Mouse (Mus musculus): ENCODE measurements at regions not wholly inside any gene's neighbourhood (a gene's known extent, or its start where the extent isn't known, plus 50 kb on each side); places are given as distances from the start of the nearest gene placed in this dataset.

DNA sequence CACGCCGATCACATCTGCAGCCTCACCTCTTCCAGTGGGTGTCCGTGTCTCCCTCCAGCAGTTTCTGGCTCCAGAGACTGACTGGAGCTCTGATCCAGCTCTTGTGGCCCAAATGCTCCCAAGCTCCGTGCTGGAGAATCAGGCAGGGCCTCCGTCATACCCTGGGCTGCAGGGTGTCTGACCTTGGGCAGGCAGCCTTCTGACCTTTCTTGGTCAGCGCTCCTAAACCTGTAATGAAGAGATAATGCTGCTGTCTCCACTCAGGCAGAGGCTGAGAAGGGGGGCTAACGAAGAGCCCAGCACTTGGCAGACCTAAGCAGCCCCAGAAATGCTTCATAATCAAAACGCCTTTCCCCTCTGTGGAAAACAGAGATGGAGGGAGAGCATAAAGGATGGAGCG is 89.9 kb upstream of the Mef2a start:
- no peaks in the 10 kb centered on the region for H3K36me3 ChIP-seq (ENCODE audit: control insufficient read depth, insufficient read depth, low read length)
- no peaks in the 10 kb centered on the region for H3K9me3 ChIP-seq (ENCODE audit: control insufficient read depth, low read length)
- H3K4me2 ChIP-seq (ENCODE audit: low read length): no peak overlapping the region
- 38% methylated on average over 9 of the region's 9 CpGs for WGBS
- 0 out of 2 replicates have a peak, but pooled peaks have one; percentile 12 for ATAC-seq
- H3K4me1 ChIP-seq (ENCODE audit: control insufficient read depth, insufficient read depth, low read depth, low read length): peaks cover 10% of the 10 kb centered on the region
- no peak overlapping the region for H3K4me3 ChIP-seq (ENCODE audit: low read length)
- H3K9ac ChIP-seq (ENCODE audit: low read depth, low read length): peak overlapping the region; percentile 24
- no peak overlapping the region; the same call in 1 of the 2 replicates for H3K27ac ChIP-seq (ENCODE audit: low read depth, low read length)
- no peaks in the 10 kb centered on the region for H3K27me3 ChIP-seq (replicated peaks; ENCODE audit: control insufficient read depth, insufficient read depth, low read length)

DNA sequence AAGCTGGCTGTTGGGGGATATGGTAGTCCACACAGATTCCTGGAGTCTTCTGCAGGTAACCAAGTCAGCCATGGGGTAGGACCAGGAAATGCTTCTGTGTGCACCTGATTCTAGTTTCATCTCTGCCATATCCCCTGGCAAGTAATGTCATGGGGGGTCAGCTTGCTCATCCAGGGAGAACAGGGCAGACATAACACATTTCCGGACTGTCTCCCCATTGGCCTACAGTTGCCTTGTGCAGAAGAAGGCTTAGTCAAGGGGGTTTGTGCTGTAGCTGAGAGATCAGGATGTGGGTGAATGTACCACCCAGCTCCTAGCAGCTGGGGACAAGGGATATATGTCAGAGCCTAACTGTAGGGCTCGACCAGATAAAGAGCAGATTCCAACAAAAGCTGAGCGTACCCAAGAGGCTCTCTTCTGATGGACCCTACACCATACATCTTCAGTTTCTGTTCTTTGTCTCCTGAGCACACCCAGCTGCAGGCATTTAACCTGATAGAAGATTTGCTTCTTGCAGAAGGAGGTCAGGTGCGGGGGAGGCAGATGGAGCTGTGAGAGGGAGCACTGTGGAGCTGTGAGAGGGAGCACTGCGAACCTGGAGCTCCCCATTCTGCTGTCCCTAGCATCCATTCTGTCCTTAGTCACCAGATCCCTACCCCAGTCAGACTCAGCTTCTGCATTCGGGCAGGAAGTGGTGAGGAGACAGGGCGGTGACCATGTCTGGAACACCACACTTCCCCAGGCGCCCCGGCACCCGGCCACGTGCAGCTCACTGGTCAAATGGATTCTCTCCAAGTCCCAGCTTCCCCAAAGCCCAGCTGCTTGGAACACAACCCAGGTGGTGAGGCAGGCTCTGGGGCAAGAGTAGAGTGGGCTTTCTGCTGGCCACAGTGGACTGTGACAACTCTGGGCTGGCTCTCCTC is 88.9 kb upstream of the Mef2a start:
- H3K27ac ChIP-seq (ENCODE audit: low read depth, low read length): no peak overlapping the region; the same call in 1 of the 2 replicates
- no peaks in the 10 kb centered on the region for H3K9me3 ChIP-seq (ENCODE audit: control insufficient read depth, low read length)
- H3K27me3 ChIP-seq (replicated peaks; ENCODE audit: control insufficient read depth, insufficient read depth, low read length): no peaks in the 10 kb centered on the region
- no peaks in the 10 kb centered on the region for H3K36me3 ChIP-seq (ENCODE audit: control insufficient read depth, insufficient read depth, low read length)
- ATAC-seq: no peak
- H3K4me3 ChIP-seq (ENCODE audit: low read length): no peak overlapping the region
- no peak overlapping the region for H3K4me2 ChIP-seq (ENCODE audit: low read length)
- peaks cover 10% of the 10 kb centered on the region for H3K4me1 ChIP-seq (ENCODE audit: control insufficient read depth, insufficient read depth, low read depth, low read length)
- no peak overlapping the region for H3K9ac ChIP-seq (ENCODE audit: low read depth, low read length)
- 78% methylated on average over 11 of the region's 11 CpGs for WGBS

DNA sequence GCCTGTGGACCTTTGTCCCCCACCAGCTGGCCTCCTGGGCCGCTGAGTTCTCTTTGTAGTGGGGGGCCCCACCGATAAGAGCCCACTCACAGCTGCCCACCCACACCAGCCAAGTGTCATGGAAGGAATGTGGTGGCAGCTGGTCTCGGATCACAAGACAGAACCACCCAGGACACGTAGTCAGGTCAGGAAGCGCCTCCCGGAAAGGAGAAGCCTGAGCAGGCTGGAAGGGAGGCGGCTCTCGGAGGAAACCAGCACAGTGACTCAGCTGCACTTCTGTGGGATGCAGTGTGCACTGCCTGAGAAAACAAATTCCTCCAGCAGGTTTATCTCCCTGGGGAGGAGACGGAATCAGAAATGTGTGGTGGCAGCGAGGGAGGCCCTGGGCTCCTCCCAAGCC is 87.2 kb upstream of the Mef2a start:
- H3K27ac ChIP-seq (ENCODE audit: low read depth, low read length): no peak overlapping the region
- no peak overlapping the region for H3K4me2 ChIP-seq (ENCODE audit: low read length)
- H3K9ac ChIP-seq (ENCODE audit: low read depth, low read length): no peak overlapping the region
- no peak for ATAC-seq
- H3K4me3 ChIP-seq (ENCODE audit: low read length): no peak overlapping the region
- no peaks in the 10 kb centered on the region for H3K27me3 ChIP-seq (replicated peaks; ENCODE audit: control insufficient read depth, insufficient read depth, low read length)
- H3K4me1 ChIP-seq (ENCODE audit: control insufficient read depth, insufficient read depth, low read depth, low read length): peaks cover 10% of the 10 kb centered on the region
- 85% methylated on average over 10 of the region's 10 CpGs for WGBS
- H3K9me3 ChIP-seq (ENCODE audit: control insufficient read depth, low read length): no peaks in the 10 kb centered on the region
- no peaks in the 10 kb centered on the region for H3K36me3 ChIP-seq (ENCODE audit: control insufficient read depth, insufficient read depth, low read length)

DNA sequence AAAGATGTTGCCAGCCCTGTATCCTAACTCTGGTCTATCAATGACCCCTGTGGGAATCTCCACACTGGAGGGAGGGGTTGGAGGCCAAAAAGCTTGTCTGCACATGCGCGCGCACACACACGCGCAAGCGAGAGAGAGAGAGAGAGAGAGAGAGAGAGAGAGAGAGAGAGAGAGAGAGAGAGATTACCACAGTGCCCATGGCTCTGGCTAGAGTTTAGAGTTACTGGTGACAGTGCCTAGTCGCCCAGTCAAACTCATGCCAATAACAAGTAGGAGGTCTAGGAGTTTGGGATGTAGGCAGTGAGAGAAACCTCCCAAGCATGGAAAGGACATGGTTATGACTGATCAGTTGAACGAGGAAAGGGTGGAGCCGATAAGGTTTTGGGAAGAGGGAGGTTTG is 86.6 kb upstream of the Mef2a start:
- 93% methylated on average over 9 of the region's 9 CpGs for WGBS
- no peak for ATAC-seq

DNA sequence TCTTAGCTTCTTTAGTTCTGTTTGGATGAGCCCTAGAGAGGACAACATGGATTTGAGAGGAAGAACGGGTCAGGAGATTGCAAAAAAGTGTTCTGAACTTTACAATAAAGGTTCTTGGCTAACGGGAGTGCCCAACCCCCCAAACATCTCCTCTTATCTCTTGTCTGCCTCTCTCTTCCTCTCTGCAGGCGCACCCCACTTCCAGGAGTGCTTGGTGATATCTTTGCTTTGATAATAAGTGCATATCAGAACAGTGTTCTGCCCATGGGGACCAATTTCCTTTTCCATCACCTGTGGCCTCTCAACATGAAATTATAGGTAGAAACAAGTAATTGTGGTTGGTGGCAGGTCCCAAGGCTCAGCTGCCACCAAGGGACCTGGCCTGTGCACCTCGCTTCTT is 86.0 kb upstream of the Mef2a start:
- no peak for ATAC-seq
- Histone ChIP-seq H3K4me2 (ENCODE audit: low read length) (no peak overlapping the region), H3K36me3 (ENCODE audit: control insufficient read depth, insufficient read depth, low read length) (no peaks in the 10 kb centered on the region), H3K27ac (ENCODE audit: low read depth, low read length) (no peak overlapping the region), H3K27me3 (replicated peaks; ENCODE audit: control insufficient read depth, insufficient read depth, low read length) (no peaks in the 10 kb centered on the region), H3K4me1 (ENCODE audit: control insufficient read depth, insufficient read depth, low read depth, low read length) (peaks cover 10% of the 10 kb centered on the region), H3K9me3 (ENCODE audit: control insufficient read depth, low read length) (no peaks in the 10 kb centered on the region), H3K9ac (ENCODE audit: low read depth, low read length) (no peak overlapping the region), H3K4me3 (ENCODE audit: low read length) (no peak overlapping the region)
- WGBS: 87% methylated on average over 4 of the region's 4 CpGs

More for the DNA sequence above, 86.6 kb upstream of the Mef2a start:
- Histone ChIP-seq H3K27ac (ENCODE audit: low read depth, low read length) (no peak overlapping the region), H3K4me2 (ENCODE audit: low read length) (no peak overlapping the region), H3K9me3 (ENCODE audit: control insufficient read depth, low read length) (no peaks in the 10 kb centered on the region), H3K4me3 (ENCODE audit: low read length) (no peak overlapping the region), H3K36me3 (ENCODE audit: control insufficient read depth, insufficient read depth, low read length) (no peaks in the 10 kb centered on the region), H3K27me3 (replicated peaks; ENCODE audit: control insufficient read depth, insufficient read depth, low read length) (no peaks in the 10 kb centered on the region), H3K4me1 (ENCODE audit: control insufficient read depth, insufficient read depth, low read depth, low read length) (peaks cover 10% of the 10 kb centered on the region), H3K9ac (ENCODE audit: low read depth, low read length) (no peak overlapping the region)

DNA sequence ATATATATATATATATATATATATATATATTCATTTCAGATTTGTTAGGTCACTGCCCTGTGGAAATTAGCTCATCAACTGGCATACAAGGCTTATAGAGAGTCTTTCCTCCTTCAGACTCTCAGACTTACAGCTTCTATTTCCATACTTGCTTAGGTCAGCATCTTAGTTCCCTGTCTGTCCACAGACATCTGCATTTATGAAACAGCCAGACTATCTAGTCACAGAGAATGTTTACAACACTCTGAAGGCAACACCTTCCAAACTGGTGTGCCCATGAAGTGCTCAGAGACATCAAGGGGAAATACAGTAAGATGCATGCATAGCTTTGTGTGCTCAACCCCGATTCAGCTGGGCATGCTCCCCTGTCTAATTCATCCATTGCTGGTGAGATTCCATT is 85.2 kb upstream of the Mef2a start:
- Histone ChIP-seq H3K27ac (ENCODE audit: low read depth, low read length) (no peak overlapping the region), H3K4me2 (ENCODE audit: low read length) (no peak overlapping the region)

DNA sequence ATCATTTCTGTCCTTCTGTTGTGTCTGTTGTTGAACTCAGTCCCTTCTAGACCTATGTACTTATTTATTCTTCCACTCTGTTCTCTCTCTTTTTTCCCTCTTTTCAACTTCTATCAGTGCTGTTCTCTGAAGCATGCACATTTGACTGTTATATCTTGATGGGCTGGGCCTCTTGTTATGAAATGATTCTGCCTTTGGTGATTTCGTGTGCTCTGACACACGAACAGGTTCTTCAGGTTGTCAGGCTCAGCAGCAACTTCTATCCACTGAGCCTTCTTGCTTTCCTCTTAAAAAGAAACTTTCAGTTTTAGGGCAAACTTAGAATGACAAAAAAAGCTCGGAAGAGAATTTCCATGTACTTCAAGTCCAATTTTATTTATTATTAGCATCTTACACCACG is 83.4 kb upstream of the Mef2a start:
- no peak for ATAC-seq
- no peak overlapping the region for H3K4me2 ChIP-seq (ENCODE audit: low read length)
- H3K27me3 ChIP-seq (replicated peaks; ENCODE audit: control insufficient read depth, insufficient read depth, low read length): no peaks in the 10 kb centered on the region
- no peak overlapping the region for H3K27ac ChIP-seq (ENCODE audit: low read depth, low read length)
- WGBS: 88% methylated on average over 4 of the region's 4 CpGs
- no peak overlapping the region for H3K9ac ChIP-seq (ENCODE audit: low read depth, low read length)
- no peaks in the 10 kb centered on the region for H3K36me3 ChIP-seq (ENCODE audit: control insufficient read depth, insufficient read depth, low read length)
- H3K9me3 ChIP-seq (ENCODE audit: control insufficient read depth, low read length): 0 out of 2 replicates have a peak, but pooled peaks cover 2% of the 10 kb centered on the region
- no peaks in the 10 kb centered on the region for H3K4me1 ChIP-seq (ENCODE audit: control insufficient read depth, insufficient read depth, low read depth, low read length)
- H3K4me3 ChIP-seq (ENCODE audit: low read length): no peak overlapping the region

More for the DNA sequence above, 85.2 kb upstream of the Mef2a start:
- Histone ChIP-seq H3K36me3 (ENCODE audit: control insufficient read depth, insufficient read depth, low read length) (no peaks in the 10 kb centered on the region), H3K27me3 (replicated peaks; ENCODE audit: control insufficient read depth, insufficient read depth, low read length) (no peaks in the 10 kb centered on the region), H3K9ac (ENCODE audit: low read depth, low read length) (no peak overlapping the region), H3K9me3 (ENCODE audit: control insufficient read depth, low read length) (0 out of 2 replicates have a peak, but pooled peaks cover 1% of the 10 kb centered on the region), H3K4me1 (ENCODE audit: control insufficient read depth, insufficient read depth, low read depth, low read length) (peaks cover 8% of the 10 kb centered on the region), H3K4me3 (ENCODE audit: low read length) (no peak overlapping the region)
- WGBS: 100% methylated on average over 1 of the region's 1 CpGs
- no peak for ATAC-seq

DNA sequence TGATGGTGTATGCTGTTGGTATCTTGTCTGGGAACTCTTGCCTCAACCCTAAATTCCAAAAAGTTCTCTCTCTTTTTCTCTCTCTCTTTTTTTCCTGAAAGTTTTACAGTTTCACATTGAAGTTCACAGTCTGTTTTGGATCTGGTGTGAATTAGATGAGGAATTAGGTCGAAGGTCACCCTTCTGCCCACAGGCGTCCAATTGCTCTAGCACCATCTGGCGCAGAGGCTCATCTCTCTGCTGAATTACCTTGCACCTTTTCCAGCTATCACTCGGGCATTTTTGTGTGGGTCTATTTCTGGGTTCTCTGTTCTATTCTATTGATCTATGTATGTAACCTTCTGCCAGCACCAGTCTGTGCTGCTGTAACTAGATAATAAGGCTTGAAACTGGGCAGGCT is 81.8 kb upstream of the Mef2a start:
- 0 out of 2 replicates have a peak, but pooled peaks cover 2% of the 10 kb centered on the region for H3K9me3 ChIP-seq (ENCODE audit: control insufficient read depth, low read length)
- ATAC-seq: no peak

DNA sequence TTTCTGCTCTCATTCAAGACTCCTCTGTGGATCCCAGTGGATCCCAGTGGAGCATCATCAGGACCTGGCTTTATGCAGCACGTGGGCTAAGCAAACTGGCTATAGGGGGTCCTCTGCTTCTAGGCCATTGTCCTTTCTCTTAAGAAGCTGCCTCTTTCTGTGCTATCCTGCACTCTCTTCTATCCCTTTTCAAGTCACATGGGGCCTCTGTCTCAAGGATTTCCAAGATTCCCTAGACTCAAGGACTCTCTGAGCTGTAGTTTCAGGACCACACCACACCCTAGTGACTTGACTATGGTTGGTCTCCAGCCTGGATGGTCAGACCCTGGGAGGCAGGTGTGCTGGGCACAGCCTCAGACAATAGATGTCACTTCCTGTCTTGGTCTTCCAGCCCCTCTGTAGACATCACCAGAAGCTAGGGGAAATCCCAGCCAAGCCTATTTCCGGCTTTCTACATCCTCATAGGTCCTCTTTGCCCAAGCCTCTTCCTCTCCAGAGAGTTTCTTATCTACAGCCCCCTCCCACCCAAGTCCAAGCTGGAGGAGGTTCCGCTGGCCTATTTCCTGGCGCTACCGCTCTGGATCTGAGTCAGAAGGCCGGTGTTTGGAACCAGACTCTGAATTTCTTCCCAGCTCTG is 78.6 kb upstream of the Mef2a start:
- Histone ChIP-seq H3K36me3 (ENCODE audit: control insufficient read depth, insufficient read depth, low read length) (no peaks in the 10 kb centered on the region), H3K9ac (ENCODE audit: low read depth, low read length) (no peak overlapping the region), H3K27me3 (replicated peaks; ENCODE audit: control insufficient read depth, insufficient read depth, low read length) (no peaks in the 10 kb centered on the region), H3K4me1 (ENCODE audit: control insufficient read depth, insufficient read depth, low read depth, low read length) (peaks cover 4% of the 10 kb centered on the region), H3K4me3 (ENCODE audit: low read length) (no peak overlapping the region), H3K27ac (ENCODE audit: low read depth, low read length) (no peak overlapping the region), H3K9me3 (ENCODE audit: control insufficient read depth, low read length) (0 out of 2 replicates have a peak, but pooled peaks cover 2% of the 10 kb centered on the region), H3K4me2 (ENCODE audit: low read length) (no peak overlapping the region)
- 85% methylated on average over 6 of the region's 6 CpGs for WGBS
- ATAC-seq: no peak

More for the DNA sequence above, 81.8 kb upstream of the Mef2a start:
- Histone ChIP-seq H3K27me3 (replicated peaks; ENCODE audit: control insufficient read depth, insufficient read depth, low read length) (no peaks in the 10 kb centered on the region), H3K27ac (ENCODE audit: low read depth, low read length) (no peak overlapping the region), H3K4me1 (ENCODE audit: control insufficient read depth, insufficient read depth, low read depth, low read length) (no peaks in the 10 kb centered on the region), H3K4me2 (ENCODE audit: low read length) (no peak overlapping the region), H3K9ac (ENCODE audit: low read depth, low read length) (no peak overlapping the region), H3K36me3 (ENCODE audit: control insufficient read depth, insufficient read depth, low read length) (no peaks in the 10 kb centered on the region), H3K4me3 (ENCODE audit: low read length) (no peak overlapping the region)
- WGBS: 71% methylated on average over 4 of the region's 4 CpGs

Measured in hindbrain, embryonic 16.5 days (tissue).